Comparison of ENCODE assay signal across 8 mouse cellular contexts in the genomic region with DNA sequence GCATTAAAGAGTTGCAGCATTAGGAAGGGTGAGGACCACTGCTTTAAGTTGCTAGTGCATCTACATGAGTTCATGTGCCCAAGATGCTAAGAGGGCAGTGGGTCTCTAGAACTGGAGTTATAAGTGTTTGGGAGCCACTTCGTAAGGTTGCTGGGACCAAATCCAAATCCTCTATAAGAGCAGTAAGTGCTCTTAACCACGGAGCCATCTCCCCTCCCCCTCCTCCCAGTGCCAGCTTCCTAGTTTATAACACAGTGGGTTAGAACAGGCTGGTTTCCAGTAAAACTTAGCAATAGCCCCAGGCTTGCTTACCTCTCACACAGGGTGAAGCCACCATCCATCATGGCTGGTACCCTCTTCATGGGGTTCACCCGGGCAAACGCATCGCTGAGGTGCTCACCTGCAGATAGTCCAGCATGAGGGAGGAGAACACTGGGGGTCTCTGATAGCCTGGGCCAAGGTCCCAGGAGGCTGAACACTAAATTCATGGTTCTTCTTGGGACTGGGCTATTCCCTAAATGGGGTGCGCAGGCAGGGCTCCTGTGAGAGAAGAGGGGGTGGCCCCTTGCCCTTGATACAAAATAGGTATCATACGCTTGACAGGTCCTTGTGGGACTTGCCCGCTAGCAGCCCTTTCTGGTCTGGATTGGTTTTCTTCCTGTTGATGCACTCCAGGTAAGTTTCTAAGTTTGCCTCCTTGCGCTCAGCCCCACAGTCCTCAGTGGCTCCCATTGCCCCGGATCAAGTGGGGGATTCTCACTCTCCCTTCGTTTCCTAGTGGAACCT. TPM values are rescaled to one million over a fixed set of nuclear protein-coding genes. Genes with fewer than 3 reads are reported as not detected.
DNase-seq lines count a peak whose midpoint lies in the region; ATAC-seq and TF ChIP-seq lines count a peak whose summit lies in the region.

No protein-coding gene starts in this region.

- no peaks in the 10 kb centered on the region; the same call in 1 of the 2 replicates for H3K27me3 ChIP-seq in forebrain, embryonic 14.5 days (replicated peaks; ENCODE audit: control insufficient read depth, insufficient read depth, low read length)
- peaks cover 3% of the 10 kb centered on the region; the same call in 1 of the 2 replicates for H3K27me3 ChIP-seq in limb, embryonic 11.5 days (ENCODE audit: control insufficient read depth, insufficient read depth, low read length)
- 0 out of 2 replicates have a peak, but pooled peaks cover 5% of the 10 kb centered on the region for H3K27me3 ChIP-seq in midbrain, embryonic 14.5 days (ENCODE audit: control insufficient read depth, insufficient read depth, low read length)
- no peaks in the 10 kb centered on the region for H3K27me3 ChIP-seq in thymus, adult 2 months (ENCODE audit: control insufficient read depth, insufficient read depth, low read length)

- H3K9ac ChIP-seq in forebrain, embryonic 14.5 days (ENCODE audit: low read length): peak overlapping the region; percentile 58; the same call in 1 of the 2 replicates
- H3K9ac ChIP-seq in limb, embryonic 11.5 days (ENCODE audit: low read length): no peak overlapping the region
- H3K9ac ChIP-seq in midbrain, embryonic 14.5 days (replicated peaks; ENCODE audit: low read length): peak overlapping the region; percentile 46; the same call in 1 of the 2 replicates

- TF ChIP-seq POLR2A in thymus, adult 2 months (IDR thresholded peaks at IDR 0.05; ENCODE audit: control insufficient read depth, extremely low read depth, insufficient read depth, low read length, poor library complexity): no peak

- H3K27ac ChIP-seq in gastrocnemius, adult 2 months: peak overlapping the region; percentile 79
- no peak overlapping the region for H3K27ac ChIP-seq in forebrain, embryonic 14.5 days (ENCODE audit: low read depth, low read length)
- H3K27ac ChIP-seq in limb, embryonic 11.5 days (replicated peaks; ENCODE audit: low read depth, low read length): no peak overlapping the region
- no peak overlapping the region for H3K27ac ChIP-seq in midbrain, embryonic 14.5 days (replicated peaks; ENCODE audit: low read depth, low read length)
- no peak overlapping the region for H3K27ac ChIP-seq in thymus, adult 2 months (ENCODE audit: control insufficient read depth, insufficient read depth, low read length)

- no peak for DNase-seq in gastrocnemius, adult 2 months
- DNase-seq in gastrocnemius, postnatal 36 days: no peak
- no peak for DNase-seq in forebrain, embryonic 14.5 days (ENCODE audit: low spot score)
- DNase-seq in limb, embryonic 11.5 days (ENCODE audit: low spot score): no peak
- DNase-seq in midbrain, embryonic 14.5 days: no peak
- no peak for DNase-seq in left cerebral cortex, postnatal 25 days (ENCODE audit: low spot score in 2 of 2)
- no peak for DNase-seq in thymus, adult 2 months
- DNase-seq in frontal cortex, postnatal 36 days (ENCODE audit: low spot score in 2 of 2): no peak

- H3K4me3 ChIP-seq in gastrocnemius, adult 2 months: peak overlapping the region; percentile 75
- H3K4me3 ChIP-seq in forebrain, embryonic 14.5 days (ENCODE audit: low read depth, low read length): peak overlapping the region; percentile 39
- H3K4me3 ChIP-seq in limb, embryonic 11.5 days (ENCODE audit: low read depth, low read length): peak overlapping the region; percentile 38
- H3K4me3 ChIP-seq in midbrain, embryonic 14.5 days (replicated peaks; ENCODE audit: low read depth, low read length): peak overlapping the region; percentile 29; the same call in 1 of the 2 replicates
- no peak overlapping the region for H3K4me3 ChIP-seq in thymus, adult 2 months (ENCODE audit: control insufficient read depth, insufficient read depth, low read length)

- TF ChIP-seq CTCF in gastrocnemius, adult 2 months (IDR thresholded peaks at IDR 0.05): no peak
- TF ChIP-seq CTCF in thymus, adult 2 months (IDR thresholded peaks at IDR 0.05; ENCODE audit: borderline replicate concordance, control insufficient read depth, extremely low read depth, insufficient read depth, low read length, poor library complexity): no peak

- intact Hi-C loops in gastrocnemius, adult 2 months (cut with DNase I): no loop called here
- intact Hi-C loops in gastrocnemius, postnatal 36 days (cut with DNase I): no loop called here
- intact Hi-C loops in left cerebral cortex, postnatal 25 days (cut with DNase I): loop anchor here (10.0 kb wide), 1 partner anchor 328 kb away; no protein-coding TSS in a partner anchor

- H3K4me2 ChIP-seq in forebrain, embryonic 14.5 days (ENCODE audit: low read length): peak overlapping the region; percentile 80
- peak overlapping the region; percentile 69 for H3K4me2 ChIP-seq in limb, embryonic 11.5 days (ENCODE audit: low read depth, severe bottlenecking)
- peak overlapping the region; percentile 62 for H3K4me2 ChIP-seq in midbrain, embryonic 14.5 days (ENCODE audit: low read length)

- H3K9me3 ChIP-seq in forebrain, embryonic 14.5 days (replicated peaks; ENCODE audit: control insufficient read depth, low read length): no peaks in the 10 kb centered on the region
- no peaks in the 10 kb centered on the region for H3K9me3 ChIP-seq in limb, embryonic 11.5 days (ENCODE audit: control insufficient read depth, low read length)
- no peaks in the 10 kb centered on the region for H3K9me3 ChIP-seq in midbrain, embryonic 14.5 days (ENCODE audit: control insufficient read depth, low read length)

- H3K4me1 ChIP-seq in forebrain, embryonic 14.5 days (ENCODE audit: control insufficient read depth, insufficient read depth, low read length): peaks cover 3% of the 10 kb centered on the region; the same call in 1 of the 2 replicates
- H3K4me1 ChIP-seq in limb, embryonic 11.5 days (ENCODE audit: control insufficient read depth, insufficient read depth, low read length): peaks cover 3% of the 10 kb centered on the region; the same call in 1 of the 2 replicates
- H3K4me1 ChIP-seq in midbrain, embryonic 14.5 days (ENCODE audit: control insufficient read depth, insufficient read depth, low read length): peaks cover 10% of the 10 kb centered on the region; the same call in 1 of the 2 replicates
- peaks cover 13% of the 10 kb centered on the region for H3K4me1 ChIP-seq in thymus, adult 2 months (replicated peaks; ENCODE audit: control insufficient read depth, insufficient read depth, low read length)

- no peaks in the 10 kb centered on the region for H3K36me3 ChIP-seq in forebrain, embryonic 14.5 days (ENCODE audit: control insufficient read depth, insufficient read depth, low read length)
- H3K36me3 ChIP-seq in limb, embryonic 11.5 days (ENCODE audit: control insufficient read depth, insufficient read depth, low read length): no peaks in the 10 kb centered on the region
- no peaks in the 10 kb centered on the region for H3K36me3 ChIP-seq in midbrain, embryonic 14.5 days (ENCODE audit: control insufficient read depth, insufficient read depth, low read length)
- H3K36me3 ChIP-seq in thymus, adult 2 months (ENCODE audit: control insufficient read depth, insufficient read depth, low read length): no peaks in the 10 kb centered on the region

- WGBS in forebrain, embryonic 14.5 days: 43% methylated on average over 11 of the region's 11 CpGs
- 40% methylated on average over 11 of the region's 11 CpGs for WGBS in limb, embryonic 11.5 days
- WGBS in midbrain, embryonic 14.5 days: 48% methylated on average over 11 of the region's 11 CpGs
- WGBS in thymus, adult 2 months: 59% methylated on average over 11 of the region's 11 CpGs

- 0 out of 2 replicates have a peak, but pooled peaks have one; percentile 22 for ATAC-seq in forebrain, embryonic 14.5 days
- no peak for ATAC-seq in limb, embryonic 11.5 days (ENCODE audit: insufficient number of reproducible peaks, low FRiP score, low TSS enrichment, low read depth)
- ATAC-seq in midbrain, embryonic 14.5 days (ENCODE audit: low FRiP score, low TSS enrichment): no peak

RNA-seq across cellular contexts. Expression of gene Gstt1, which starts 1.5 kb away (rescaled TPM):
- total RNA-seq in gastrocnemius, adult 2 months (2021): 1 to 10 TPM; 4.5 to 5.7 TPM
- 1 to 10 TPM; 4.4 to 5.6 TPM for total RNA-seq in gastrocnemius, postnatal 36 days (2021)
- polyA plus RNA-seq in forebrain, embryonic 14.5 days (2014; fragmentation: Nextera tagmentation; extraction: Ambion mirVana): 11.5 and 13.0 TPM in 2 replicates
- polyA plus RNA-seq in limb, embryonic 11.5 days (2014; fragmentation: Nextera tagmentation; extraction: Ambion mirVana): 4.4 and 5.5 TPM in 2 replicates
- 9.8 and 12.4 TPM in 2 replicates for polyA plus RNA-seq in midbrain, embryonic 14.5 days (2014; fragmentation: Nextera tagmentation; extraction: Ambion mirVana)
- 1 to 10 TPM; 6.2 to 7.0 TPM for total RNA-seq in left cerebral cortex, postnatal 25 days (2021)
- polyA plus RNA-seq in thymus, adult 2 months (2012; rRNA removed): 15.4 and 19.2 TPM in 2 replicates

RNA-seq across cellular contexts. Expression of gene Gstt3, which starts 15.7 kb away (rescaled TPM):
- total RNA-seq in gastrocnemius, adult 2 months (2021): 1 to 10 TPM; 2.6 to 3.2 TPM
- 1 to 10 TPM; 3.3 to 3.5 TPM for total RNA-seq in gastrocnemius, postnatal 36 days (2021)
- polyA plus RNA-seq in forebrain, embryonic 14.5 days (2014; fragmentation: Nextera tagmentation; extraction: Ambion mirVana): 0.67 and 1.2 TPM in 2 replicates
- polyA plus RNA-seq in limb, embryonic 11.5 days (2014; fragmentation: Nextera tagmentation; extraction: Ambion mirVana): 6.4 and 7.9 TPM in 2 replicates
- 0.23 and 1.1 TPM in 2 replicates for polyA plus RNA-seq in midbrain, embryonic 14.5 days (2014; fragmentation: Nextera tagmentation; extraction: Ambion mirVana)
- total RNA-seq in left cerebral cortex, postnatal 25 days (2021): 1 to 10 TPM; 1.1 to 1.4 TPM
- polyA plus RNA-seq in thymus, adult 2 months (2012; rRNA removed): 7.7 and 8.6 TPM in 2 replicates

RNA-seq across cellular contexts. Expression of gene Gm20441, which starts 16.2 kb away (rescaled TPM):
- not detected for total RNA-seq in gastrocnemius, adult 2 months (2021)
- total RNA-seq in gastrocnemius, postnatal 36 days (2021): not detected
- 0.34 TPM in 1 of 2 replicates, not detected in the other for polyA plus RNA-seq in forebrain, embryonic 14.5 days (2014; fragmentation: Nextera tagmentation; extraction: Ambion mirVana)
- 0.41 TPM in 1 of 2 replicates, not detected in the other for polyA plus RNA-seq in limb, embryonic 11.5 days (2014; fragmentation: Nextera tagmentation; extraction: Ambion mirVana)
- not detected in 2 replicates for polyA plus RNA-seq in midbrain, embryonic 14.5 days (2014; fragmentation: Nextera tagmentation; extraction: Ambion mirVana)
- total RNA-seq in left cerebral cortex, postnatal 25 days (2021): not detected
- not detected in 2 replicates for polyA plus RNA-seq in thymus, adult 2 months (2012; rRNA removed)

RNA-seq across cellular contexts. Expression of gene Ddt, which starts 23.7 kb away (rescaled TPM):
- total RNA-seq in gastrocnemius, adult 2 months (2021): 10 to 100 TPM; 32.5 to 55.0 TPM
- total RNA-seq in gastrocnemius, postnatal 36 days (2021): 10 to 100 TPM; 28.5 to 41.7 TPM
- 65.1 and 79.7 TPM in 2 replicates for polyA plus RNA-seq in forebrain, embryonic 14.5 days (2014; fragmentation: Nextera tagmentation; extraction: Ambion mirVana)
- polyA plus RNA-seq in limb, embryonic 11.5 days (2014; fragmentation: Nextera tagmentation; extraction: Ambion mirVana): 100.0 and 107 TPM in 2 replicates
- 75.9 and 94.5 TPM in 2 replicates for polyA plus RNA-seq in midbrain, embryonic 14.5 days (2014; fragmentation: Nextera tagmentation; extraction: Ambion mirVana)
- 10 to 100 TPM; 36.1 to 43.6 TPM for total RNA-seq in left cerebral cortex, postnatal 25 days (2021)
- polyA plus RNA-seq in thymus, adult 2 months (2012; rRNA removed): 66.8 and 77.3 TPM in 2 replicates

RNA-seq across cellular contexts. Expression of gene Gstt4, which starts 25.4 kb away (rescaled TPM):
- not detected for total RNA-seq in gastrocnemius, adult 2 months (2021)
- total RNA-seq in gastrocnemius, postnatal 36 days (2021): not detected
- not detected in 2 replicates for polyA plus RNA-seq in forebrain, embryonic 14.5 days (2014; fragmentation: Nextera tagmentation; extraction: Ambion mirVana)
- polyA plus RNA-seq in limb, embryonic 11.5 days (2014; fragmentation: Nextera tagmentation; extraction: Ambion mirVana): not detected in 2 replicates
- not detected in 2 replicates for polyA plus RNA-seq in midbrain, embryonic 14.5 days (2014; fragmentation: Nextera tagmentation; extraction: Ambion mirVana)
- total RNA-seq in left cerebral cortex, postnatal 25 days (2021): not detected
- polyA plus RNA-seq in thymus, adult 2 months (2012; rRNA removed): 0.19 and 0.26 TPM in 2 replicates
